Mouse (Mus musculus) kidney, adult 2 months (tissue): ENCODE measurements around the gene Catsper1.

Experiments
- CTCF ChIP-seq: fragments of 200-500 bp; conservative IDR thresholded peaks from 2 replicates; pipeline ENCODE4 v1.5.1; 2011; ENCODE audit warnings: low read depth, mild to moderate bottlenecking, control low read depth, low read length, moderate library complexity, mixed read lengths; ENCODE audit not compliant: insufficient read depth, insufficient read length
- POLR2A ChIP-seq: fragments of 200-500 bp; IDR thresholded peaks from one replicate; pipeline ENCODE4 v1.6.1; 2011; ENCODE audit warnings: low read depth, low read length, control low read depth

- TF ChIP-seq CTCF (no peak; the same call in 1 of the 2 replicates), POLR2A (no peak)
These were observed 29.3 kb upstream of the Catsper1 start for GRCm38 (mm10) chr19:5306279-5306678.
